Mouse (Mus musculus) stomach, postnatal 0 days (tissue): ENCODE results near the gene Mmachc.

ENCODE experiments used
- CTCF ChIP-seq: IDR thresholded peaks from 2 replicates; pipeline ENCODE4 v1.5.1; 2016; ENCODE audit warnings: antibody characterized with exemption, low read depth, mild to moderate bottlenecking, moderate library complexity
- EP300 ChIP-seq: optimal IDR thresholded peaks from 2 replicates; pipeline ENCODE3; 2016; ENCODE audit warnings: antibody characterized with exemption

DNA sequence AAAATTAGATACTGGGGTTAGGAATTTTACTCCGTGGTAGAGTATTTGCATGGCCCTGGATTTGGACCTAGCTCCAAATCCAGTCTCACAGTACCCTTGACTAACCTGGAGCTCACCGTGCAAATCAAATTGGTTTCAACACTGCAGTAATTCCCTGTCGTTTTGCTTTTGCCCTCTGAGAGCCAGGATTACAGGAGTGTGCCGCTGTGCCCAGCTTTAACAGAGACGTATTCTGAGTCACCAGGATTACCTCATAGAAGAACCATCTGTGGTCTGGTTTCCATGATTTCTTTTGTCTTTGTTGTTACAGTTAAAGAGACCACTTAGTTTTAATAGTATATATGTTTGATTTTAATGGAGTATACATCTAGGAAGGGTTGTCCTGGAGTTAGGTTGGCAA, 29.1 kb downstream of the Mmachc start:
- no peak for TF ChIP-seq CTCF
- TF ChIP-seq EP300, result no peak
